Mouse (Mus musculus) monocyte, adult 5-6 weeks (primary cell): ENCODE measurements around the gene Gm21761. TPM values are rescaled to one million over a fixed set of nuclear protein-coding genes. Genes with fewer than 3 reads are reported as not detected.
A peak's percentile ranks its signal among the peaks of the same experiment; 100 is the strongest.
"Not testable (repeated sequence)": the region's sequence is repeated elsewhere in the genome, so short reads cannot be mapped to it uniquely, and the experiment has no call there.

Experiments
- ATAC-seq: fragments of 153-309, 156-312 bp; replicated peaks from 2 replicates; pipeline ENCODE4 v1.8.0; 2017; ENCODE audit warnings: mild to moderate bottlenecking; ENCODE audit not compliant: low TSS enrichment, insufficient number of reproducible peaks, severe bottlenecking, poor library complexity, low FRiP score
- total RNA-seq: library from RNA; stranded (forward); fragments of 200-1000, 200-491, 200-594 nt; gene quantifications from 3 replicates; pipeline ENCODE4 v1.2.3, GENCODE M21; 2017

Gene Gm21761
- total RNA-seq, result not detected in 3 replicates

DNA sequence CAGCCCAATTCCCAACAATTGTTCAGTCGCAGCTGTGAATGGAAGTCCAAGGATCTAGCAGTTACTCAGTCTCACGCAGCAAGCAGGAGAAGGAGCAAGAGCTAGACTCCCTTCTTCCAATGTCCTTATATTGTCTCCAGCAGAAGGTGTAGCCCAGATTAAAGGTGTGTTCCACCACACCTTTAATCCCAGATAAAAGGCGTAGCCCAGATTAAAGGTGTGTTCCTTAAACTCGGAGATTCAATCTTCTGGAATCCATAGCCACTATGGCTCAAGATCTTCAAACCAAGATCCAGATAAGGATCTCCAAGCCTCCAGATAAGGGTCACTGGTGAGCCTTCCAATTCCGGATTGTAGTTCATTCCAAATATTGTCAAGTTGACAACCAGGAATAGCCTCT lies at the start of gene Gm21761:
Gm21761 (minus strand) TSS at position 101 of the 400 bp plus-strand sequence.
- ATAC-seq, result not testable (repeated sequence)

DNA sequence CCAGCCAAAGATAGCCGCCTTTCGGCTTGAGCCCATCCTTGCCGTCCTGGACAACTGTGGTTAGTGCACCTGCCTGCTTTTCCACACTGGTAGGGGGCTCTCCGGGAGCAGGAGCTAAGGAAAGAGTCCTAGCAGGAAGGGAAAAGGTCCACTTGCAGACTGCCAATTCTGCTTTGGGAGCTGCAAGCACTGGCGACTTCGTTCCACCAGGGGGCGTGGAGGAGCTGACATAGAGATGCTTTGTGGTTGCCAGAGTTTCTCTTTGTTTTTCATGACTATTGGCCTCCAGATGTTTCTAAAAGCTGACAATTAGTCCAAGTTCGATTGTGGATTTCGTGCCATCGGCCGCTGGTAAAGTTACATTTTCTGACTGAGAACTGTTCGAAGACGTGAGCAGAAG lies 40.1 kb upstream of the Gm21761 start:
- ATAC-seq, result peak; percentile 30; the same call in 1 of the 2 replicates

DNA sequence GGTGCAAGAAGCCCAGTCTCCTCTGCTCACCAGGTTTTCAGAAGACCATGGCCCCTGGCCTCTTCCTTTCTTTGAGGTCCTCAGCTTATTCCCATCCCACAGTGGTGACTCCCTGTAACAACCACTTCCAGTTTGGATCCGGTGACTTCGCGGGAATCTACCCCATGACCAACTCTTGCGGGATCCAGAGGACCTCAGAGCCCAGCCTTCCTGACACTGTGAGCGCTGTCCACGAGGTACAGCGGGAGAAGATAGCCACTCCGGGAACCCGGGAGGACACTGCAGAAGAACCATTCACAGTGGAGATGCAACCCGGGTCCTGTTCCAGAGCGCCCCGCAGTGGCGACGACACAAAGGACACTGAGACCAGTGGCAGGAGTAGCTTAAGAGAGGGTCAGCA lies 39.1 kb upstream of the Gm21761 start:
- 0 out of 2 replicates have a peak, but pooled peaks have one; percentile 16 for ATAC-seq

DNA sequence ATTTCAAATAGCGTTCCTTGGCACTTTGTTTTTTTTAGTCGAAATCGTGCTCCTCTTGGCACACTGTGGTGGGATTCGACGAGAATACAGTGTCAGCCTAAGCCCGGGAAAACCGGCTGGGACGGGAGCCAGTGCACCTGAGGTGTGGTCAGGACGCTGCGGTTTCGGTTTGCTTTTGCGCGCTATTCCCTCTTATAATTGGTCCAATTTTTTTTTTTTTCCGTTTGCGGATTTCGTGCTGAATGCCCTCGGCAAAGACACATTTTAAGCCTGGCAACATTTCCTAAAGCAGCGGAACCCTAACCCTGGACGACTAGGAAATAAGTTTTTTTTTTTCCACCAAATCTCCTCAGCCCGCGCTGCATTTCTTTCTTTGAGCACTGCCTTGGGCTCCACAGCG lies 36.9 kb upstream of the Gm21761 start:
- 0 out of 2 replicates have a peak, but pooled peaks have one; percentile 3 for ATAC-seq

DNA sequence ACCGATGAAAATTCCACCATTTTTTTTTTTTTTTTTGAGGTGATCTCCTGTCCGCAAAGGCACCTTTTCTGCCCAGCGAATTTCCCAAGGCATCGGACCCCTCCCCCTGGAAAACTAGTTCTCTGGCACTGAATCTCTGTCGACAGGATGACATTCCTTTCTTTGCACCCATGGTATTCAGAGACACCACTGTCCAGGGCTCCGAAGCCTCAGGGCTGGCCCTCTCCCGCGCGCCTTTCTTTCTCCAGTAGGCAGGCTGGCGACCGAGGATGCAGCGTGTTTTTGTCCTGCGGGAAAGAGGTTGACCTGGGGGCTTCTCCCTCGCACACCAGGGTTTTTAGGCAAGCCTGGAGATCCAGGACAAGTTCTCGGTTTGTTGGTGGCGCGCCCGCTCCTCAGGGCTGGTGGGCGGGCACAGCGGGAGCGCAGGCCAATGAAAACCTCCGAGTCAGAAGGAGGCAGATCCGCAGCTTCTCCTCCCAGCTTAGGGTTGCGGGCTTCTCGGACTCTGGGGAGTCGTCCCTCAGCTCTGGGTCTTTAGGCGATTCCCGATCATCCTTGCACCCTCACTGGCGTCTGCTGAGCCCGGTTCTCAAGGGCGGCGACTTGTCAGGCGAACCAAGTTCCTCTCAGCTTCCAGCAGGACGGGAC lies 36.4 kb upstream of the Gm21761 start:
- ATAC-seq, result 0 out of 2 replicates have a peak, but pooled peaks have one; percentile 30

DNA sequence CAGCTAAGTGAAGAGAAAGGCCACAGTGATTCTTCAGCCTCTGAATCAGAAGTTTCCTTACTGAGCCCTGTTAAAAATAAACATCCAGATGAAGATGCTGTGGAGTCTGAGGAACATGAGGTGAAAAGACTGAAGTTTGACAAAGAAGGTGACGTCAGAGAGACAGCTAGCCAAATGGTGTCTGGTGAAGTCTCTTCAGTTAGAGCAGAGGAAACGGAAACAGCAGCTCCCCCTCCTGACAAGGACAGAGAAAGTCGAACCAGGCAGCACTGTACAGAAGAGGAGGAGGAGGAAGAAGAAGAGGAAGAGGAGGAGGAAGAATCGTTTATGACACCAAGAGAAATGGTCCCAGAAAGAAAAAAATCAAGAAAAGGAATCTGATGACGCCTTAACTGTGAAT lies 33.8 kb upstream of the Gm21761 start:
- ATAC-seq, result peak; percentile 63

DNA sequence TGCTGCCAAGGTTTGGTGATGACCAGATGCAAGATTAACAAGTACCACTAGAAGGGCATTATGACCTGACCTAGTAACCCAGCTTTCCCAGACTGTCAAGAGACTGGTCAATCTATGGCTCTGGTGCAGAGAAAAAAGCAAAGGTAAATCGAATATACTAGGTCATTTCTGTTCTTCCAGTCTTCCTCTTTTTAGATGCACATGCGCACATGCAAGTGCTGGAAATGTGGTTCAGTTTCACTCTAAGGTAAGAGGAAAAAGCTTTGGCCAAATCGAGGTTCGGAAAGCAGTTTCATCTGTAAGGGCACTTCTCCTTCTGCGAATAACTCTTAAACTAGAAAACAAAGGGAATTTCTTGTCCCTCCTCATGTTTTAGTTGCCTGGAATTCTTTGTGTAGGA lies 26.5 kb upstream of the Gm21761 start:
- ATAC-seq, result peak; percentile 68; the same call in 1 of the 2 replicates

DNA sequence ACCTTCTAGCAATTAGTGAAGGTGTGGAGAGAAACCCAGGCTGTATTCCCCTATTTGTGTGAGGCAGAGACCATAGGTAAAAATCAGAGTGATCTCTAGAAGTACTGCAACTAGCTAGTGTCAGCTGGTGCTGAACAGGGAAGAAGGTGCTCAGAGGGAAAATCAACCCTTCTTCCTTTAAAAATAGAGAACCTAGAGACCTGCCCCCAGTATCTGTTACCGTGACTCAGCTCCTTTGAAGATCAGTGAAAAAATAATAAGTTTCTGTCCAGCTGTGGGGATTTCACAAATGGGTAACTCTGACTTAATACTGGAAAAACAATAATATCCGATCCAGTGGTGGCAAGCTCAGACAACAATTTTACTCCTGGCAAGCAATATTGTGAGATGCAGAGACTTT lies 26.0 kb upstream of the Gm21761 start:
- ATAC-seq, result not testable (repeated sequence)

DNA sequence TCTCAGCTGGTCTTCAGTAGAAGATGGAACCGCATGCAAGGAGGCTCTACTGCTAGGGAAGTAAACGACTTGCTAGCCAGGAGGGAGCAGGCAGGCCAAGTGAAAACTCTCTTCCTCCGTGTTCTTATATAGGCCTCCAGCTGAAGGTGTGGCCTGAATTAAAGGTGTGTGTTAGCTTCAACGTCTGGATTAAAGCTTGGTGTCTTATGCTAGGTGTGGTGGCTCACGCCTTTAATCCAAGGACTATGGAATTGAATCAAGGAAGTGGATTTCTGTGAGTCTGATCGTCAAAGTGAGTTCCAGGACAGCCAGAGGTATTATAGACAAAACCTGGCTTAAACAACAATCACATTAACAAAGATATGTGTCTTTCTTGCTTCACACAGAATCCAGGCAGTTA lies 21.6 kb upstream of the Gm21761 start, which contains the start of gene B020031M17Rik:
B020031M17Rik (minus strand) TSS at position 101 of the 400 bp plus-strand sequence.
- ATAC-seq, result not testable (repeated sequence)

DNA sequence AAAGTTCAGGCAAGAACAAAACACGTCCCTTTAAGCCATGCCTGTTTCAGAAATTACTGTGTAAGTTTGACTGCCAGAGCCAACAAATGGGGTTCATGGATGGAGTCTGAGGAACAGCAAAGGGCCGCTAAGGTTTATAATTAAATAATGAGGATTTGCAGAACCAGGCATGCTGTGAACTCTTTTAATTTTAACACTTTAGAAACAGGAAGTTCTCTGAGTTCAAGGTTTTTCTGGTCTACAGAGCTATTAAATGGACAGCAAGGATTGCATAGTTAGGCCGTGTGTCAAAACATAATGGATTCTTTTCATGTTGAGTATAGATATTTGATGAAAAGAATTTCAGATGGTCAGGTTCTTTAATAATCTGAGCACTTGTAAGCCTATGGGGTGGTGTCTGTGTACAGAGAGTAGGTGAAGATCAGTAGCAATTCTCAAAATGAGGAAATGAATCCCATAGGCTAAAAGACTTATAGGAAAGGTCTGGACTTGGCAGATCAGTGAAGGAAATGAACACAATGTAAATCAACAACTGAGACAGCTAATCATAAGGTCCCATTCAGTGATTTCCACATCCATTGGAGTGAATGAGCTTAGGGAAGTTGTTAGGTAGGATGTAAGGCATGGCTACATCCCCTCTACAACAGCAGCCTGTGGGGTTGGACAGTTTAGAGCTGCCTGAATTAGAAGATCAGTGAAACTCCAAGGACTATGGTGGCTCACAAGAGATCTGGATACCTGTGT lies 4.3 kb downstream of the Gm21761 start:
- ATAC-seq, result not testable (repeated sequence)

DNA sequence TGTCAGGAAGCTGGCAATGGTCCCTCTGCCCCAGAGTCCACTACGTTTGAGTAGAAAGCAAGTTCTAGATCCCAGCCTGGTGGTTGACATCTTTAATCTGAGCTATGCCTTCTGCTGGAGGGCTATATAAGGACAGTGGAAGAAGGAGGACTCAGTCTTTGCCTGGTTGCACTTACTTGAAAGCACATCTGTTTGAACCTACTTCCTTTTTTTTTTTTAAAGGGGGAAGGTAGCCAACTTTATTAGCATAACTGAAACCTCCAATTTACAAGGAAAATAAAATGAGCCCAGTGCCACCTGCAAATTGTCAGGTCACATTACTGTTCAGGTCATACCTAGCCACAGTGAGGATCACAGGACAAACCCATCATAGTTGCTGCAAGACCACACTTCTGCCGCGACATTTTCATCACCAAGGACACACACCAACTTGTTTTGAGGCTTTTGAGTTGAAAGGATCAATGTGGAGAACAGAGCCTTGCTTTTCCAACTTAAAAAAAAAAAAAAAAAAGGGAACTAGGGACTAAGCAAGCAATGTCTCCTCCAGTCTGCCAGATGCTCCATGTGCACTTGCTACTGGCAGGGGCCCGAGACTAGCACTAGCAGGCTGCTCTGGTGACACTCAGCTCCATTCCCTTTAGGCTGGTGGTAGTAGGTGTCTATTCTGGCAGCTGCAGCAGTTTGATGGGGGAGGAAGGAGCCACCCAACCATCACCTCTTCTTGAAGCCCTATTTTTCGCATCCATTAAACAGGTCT lies 11.9 kb downstream of the Gm21761 start:
- ATAC-seq, result 0 out of 2 replicates have a peak, but pooled peaks have one; percentile 22

DNA sequence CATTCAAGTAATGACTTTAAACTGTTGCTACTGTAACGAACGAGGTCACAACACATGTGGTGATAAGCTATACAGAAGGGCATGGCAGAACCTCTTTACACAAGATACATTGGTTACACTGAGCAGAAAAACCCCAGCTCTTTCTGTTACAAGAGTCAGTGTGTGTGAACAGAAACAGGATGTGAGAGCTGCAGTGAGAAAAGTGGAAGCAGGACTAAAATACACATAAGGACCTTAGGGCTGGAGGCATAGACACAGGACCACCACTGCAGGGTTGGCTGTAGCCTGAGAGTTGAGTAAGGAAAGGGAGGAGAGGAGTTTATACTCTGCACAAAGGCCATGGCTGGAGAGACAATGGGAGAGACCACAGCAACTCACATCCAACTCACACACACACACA lies 12.6 kb downstream of the Gm21761 start:
- ATAC-seq, result not testable (repeated sequence)

DNA sequence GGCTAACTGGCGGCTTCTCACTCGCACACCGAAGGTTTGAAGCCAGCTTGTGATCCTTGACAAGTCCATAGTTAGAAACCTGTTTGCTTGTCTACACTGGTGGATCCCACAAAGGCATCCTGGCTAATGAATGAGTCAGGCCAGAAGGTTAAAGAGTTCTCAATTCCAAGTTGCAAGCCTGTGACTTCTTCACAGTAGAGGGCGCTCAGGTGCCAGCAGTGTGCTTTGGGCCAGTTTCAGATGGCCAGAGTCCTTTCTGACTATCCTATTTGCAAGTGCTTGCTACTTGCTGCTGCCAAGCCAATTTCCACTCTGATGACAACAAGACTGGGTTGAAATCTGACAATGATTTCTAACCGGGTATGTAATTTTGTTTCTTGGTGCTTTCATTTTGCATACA lies 30.5 kb downstream of the Gm21761 start:
- peak; percentile 66; the same call in 1 of the 2 replicates for ATAC-seq

DNA sequence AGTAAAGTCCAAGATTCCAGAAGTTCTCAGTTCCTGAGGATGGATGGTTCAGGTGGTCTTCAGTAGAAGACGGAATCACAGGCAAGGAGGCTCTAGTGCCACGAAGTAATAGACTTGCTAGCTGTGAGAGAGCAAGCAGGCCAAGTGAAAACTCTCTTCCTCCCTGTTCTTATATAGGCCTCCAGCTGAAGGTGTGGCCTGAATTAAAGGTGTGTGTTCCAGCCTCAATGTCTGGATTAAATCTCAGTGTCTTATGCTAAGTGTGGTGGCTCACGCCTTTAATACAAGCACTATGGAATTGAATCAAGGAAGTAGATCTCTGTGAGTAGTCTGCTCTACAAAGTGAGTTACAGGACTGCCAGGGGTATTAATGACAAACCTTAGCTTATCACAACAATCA lies 34.4 kb downstream of the Gm21761 start, which contains the start of gene Tcstv1:
Tcstv1 (minus strand) TSS at position 101 of the 400 bp plus-strand sequence.
- ATAC-seq, result not testable (repeated sequence)

DNA sequence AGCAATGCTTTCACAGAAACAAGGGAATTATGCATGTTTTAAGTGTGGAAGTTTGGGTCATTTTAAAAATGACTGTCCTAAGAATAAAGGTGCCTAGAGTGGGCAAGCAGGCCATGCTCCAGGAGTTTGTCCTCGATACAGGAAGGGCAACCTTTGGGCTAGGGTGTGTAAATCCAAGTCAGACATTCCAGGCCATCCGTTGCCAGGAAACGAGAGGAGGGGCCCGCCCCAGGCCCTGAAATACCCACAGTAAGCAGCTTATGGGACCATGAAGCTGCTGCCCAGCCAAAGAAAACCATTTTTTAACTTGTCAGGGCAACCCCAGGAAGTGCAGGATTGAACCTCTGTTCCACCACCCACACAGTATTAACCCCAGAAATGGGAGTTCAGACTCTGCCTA lies 42.2 kb downstream of the Gm21761 start:
- not testable (repeated sequence) for ATAC-seq

DNA sequence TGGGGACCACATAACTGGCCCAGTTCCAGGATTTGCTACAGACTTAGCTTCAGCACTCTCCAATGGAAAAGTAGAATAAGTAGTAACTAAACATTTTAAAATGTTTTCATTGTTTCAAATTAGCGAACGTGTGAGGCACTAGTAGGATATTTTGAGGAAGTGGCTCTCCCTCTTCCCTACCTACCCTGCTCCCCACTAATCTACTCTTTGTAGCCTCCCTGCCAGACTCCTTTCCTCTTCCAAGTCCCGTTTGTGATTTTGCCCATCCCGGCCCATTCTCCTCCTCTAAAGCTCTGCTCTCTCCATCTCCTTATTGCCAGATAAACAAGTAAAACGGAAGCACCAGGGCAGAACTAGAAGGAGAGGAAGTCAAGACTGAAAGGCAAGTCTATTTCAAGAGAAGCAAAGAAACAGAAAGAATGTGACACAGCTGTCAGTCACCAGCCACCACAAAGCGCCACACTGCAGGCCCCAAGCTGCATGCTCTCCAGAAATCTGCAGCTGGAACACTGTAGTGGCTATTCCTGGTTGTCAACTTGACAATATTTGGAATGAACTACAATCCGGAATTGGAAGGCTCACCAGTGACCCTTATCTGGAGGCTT lies 64.6 kb downstream of the Gm21761 start:
- peak; percentile 68; the same call in 1 of the 2 replicates for ATAC-seq

DNA sequence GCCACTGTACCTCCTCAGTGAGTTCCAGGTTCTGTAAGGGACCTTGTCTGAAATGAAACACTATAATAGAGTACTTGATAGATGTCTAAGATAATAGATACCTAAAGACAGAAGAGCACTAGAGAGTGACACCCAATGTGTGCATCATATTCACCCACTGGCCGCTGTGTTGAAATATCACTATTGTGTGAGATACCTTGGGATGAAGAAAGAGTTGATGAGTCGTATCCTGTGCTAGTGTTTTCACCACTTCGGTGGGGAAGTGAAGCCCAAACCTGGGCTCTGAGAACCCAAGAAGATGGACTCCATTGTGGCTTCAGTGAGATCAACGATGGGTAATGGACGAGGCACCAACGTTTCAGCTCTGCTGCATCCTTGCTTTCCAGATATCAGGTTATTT lies 66.7 kb downstream of the Gm21761 start:
- not testable (repeated sequence) for ATAC-seq
